Mouse (Mus musculus) stomach, embryonic 15.5 days (tissue): ENCODE measurements around the gene Gstp3. TPM values are rescaled to one million over a fixed set of nuclear protein-coding genes. Genes with fewer than 3 reads are reported as not detected.
A peak's percentile ranks its signal among the peaks of the same experiment; 100 is the strongest.
"Not testable (repeated sequence)": the region's sequence is repeated elsewhere in the genome, so short reads cannot be mapped to it uniquely, and the experiment has no call there.

Source experiments
- ATAC-seq: fragments of 200-750 bp; cut with Nextera tagmentation; 2 replicates; pipeline ENCODE4 v1.8.0; 2017; ENCODE audit warnings: low read depth, moderate number of reproducible peaks, moderate TSS enrichment; ENCODE audit not compliant: insufficient read depth, low FRiP score
- H3K27ac ChIP-seq: fragments of 300-500 bp; sonication (generic); 2 replicates; pipeline ENCODE4 v1.5.1; 2015; ENCODE audit warnings: mild to moderate bottlenecking, inconsistent platforms
- H3K27me3 ChIP-seq: fragments of 300-500 bp; sonication (generic); replicated peaks from 2 replicates; pipeline ENCODE4 v1.6.1; 2015; ENCODE audit warnings: inconsistent platforms
- H3K36me3 ChIP-seq: fragments of 300-500 bp; sonication (generic); 2 replicates; pipeline ENCODE4 v1.6.1; 2015; ENCODE audit warnings: inconsistent platforms
- H3K4me1 ChIP-seq: fragments of 300-500 bp; sonication (generic); 2 replicates; pipeline ENCODE4 v1.6.1; 2015; ENCODE audit warnings: inconsistent platforms
- H3K4me2 ChIP-seq: fragments of 300-500 bp; sonication (generic); 2 replicates; pipeline ENCODE4 v1.6.1; 2015; ENCODE audit warnings: mild to moderate bottlenecking, inconsistent platforms
- H3K4me3 ChIP-seq: fragments of 300-500 bp; sonication (generic); replicated peaks from 2 replicates; pipeline ENCODE4 v1.5.1; 2015; ENCODE audit warnings: inconsistent platforms
- H3K9ac ChIP-seq: fragments of 300-500 bp; sonication (generic); 2 replicates; pipeline ENCODE4 v1.6.1; 2015; ENCODE audit warnings: inconsistent platforms
- H3K9me3 ChIP-seq: fragments of 300-500 bp; sonication (generic); 2 replicates; pipeline ENCODE4 v1.6.1; 2016; ENCODE audit warnings: inconsistent platforms
- WGBS: fragments of 180-500 bp; shearing (Covaris S2); methylation state at CpG from one replicate; pipeline ENCODE4 v1.1.7; 2015; 5-methylcytosine and 5-hydroxymethylcytosine counted together
- polyA plus RNA-seq: library from polyadenylated mRNA; unstranded; fragments of >200 nt; fragmentation: Nextera tagmentation; extraction: Ambion mirVana; gene quantifications from 2 replicates; pipeline ENCODE4 v1.2.1, GENCODE M21; 2015

Gstp3 gene
- polyA plus RNA-seq, 1 experiment from 2014 or later = 7.1 TPM

DNA sequence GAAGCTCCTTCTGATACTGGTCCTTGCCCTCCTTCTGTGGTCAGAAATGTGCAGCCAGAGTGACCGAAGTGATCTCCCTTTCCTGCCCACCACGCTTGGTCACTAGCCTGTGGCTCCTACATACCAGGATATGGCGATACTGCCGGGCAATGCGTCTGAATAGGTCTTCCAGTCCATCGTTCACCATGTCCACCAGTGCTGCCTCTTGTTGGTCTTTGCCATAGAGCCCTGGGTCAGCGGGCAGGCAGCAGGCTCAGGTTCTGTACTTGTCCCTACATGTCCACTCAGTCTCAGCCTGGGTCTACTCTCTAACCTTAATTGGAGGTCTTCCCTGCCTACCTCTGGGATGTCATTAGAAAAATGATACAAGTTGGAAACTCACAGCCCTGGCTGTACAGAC, 1.4 kb downstream of the Gstp3 start:
- WGBS = 91% methylated on average over 7 of the region's 7 CpGs
- Histone ChIP-seq H3K27me3 (no peaks in the 10 kb centered on the region), H3K4me1 (no peaks in the 10 kb centered on the region), H3K4me2 (no peak overlapping the region), H3K9ac (no peak overlapping the region), H3K27ac (no peak overlapping the region), H3K4me3 (no peak overlapping the region), H3K36me3 (no peaks in the 10 kb centered on the region), H3K9me3 (no peaks in the 10 kb centered on the region)
- ATAC-seq = no peak

DNA sequence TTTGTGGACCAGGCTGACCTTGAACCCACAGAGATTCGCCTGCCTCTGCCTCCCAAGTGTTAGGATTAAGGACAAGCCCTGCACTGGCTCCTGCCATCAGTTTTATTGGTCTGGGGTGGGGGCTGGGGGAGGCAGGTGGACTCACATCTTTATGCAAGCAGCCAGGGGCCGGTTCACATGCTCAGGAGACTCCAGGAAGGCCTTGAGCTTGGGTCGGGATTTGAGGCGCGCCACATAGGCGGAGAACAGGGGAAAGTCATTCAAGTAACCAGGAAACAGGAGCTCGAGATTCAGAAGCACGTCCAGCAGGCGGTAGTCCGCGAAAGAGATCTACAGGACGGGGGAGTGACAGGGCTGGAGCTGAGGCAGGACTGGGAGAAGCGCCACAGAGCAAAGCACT, 2.0 kb downstream of the Gstp3 start:
- no peaks in the 10 kb centered on the region for H3K9me3 ChIP-seq
- H3K27me3 ChIP-seq = no peaks in the 10 kb centered on the region
- no peak overlapping the region for H3K27ac ChIP-seq
- no peaks in the 10 kb centered on the region for H3K36me3 ChIP-seq
- no peak overlapping the region for H3K4me2 ChIP-seq
- WGBS = 87% methylated on average over 13 of the region's 13 CpGs
- no peaks in the 10 kb centered on the region for H3K4me1 ChIP-seq
- H3K9ac ChIP-seq = no peak overlapping the region
- ATAC-seq = no peak
- no peak overlapping the region for H3K4me3 ChIP-seq

DNA sequence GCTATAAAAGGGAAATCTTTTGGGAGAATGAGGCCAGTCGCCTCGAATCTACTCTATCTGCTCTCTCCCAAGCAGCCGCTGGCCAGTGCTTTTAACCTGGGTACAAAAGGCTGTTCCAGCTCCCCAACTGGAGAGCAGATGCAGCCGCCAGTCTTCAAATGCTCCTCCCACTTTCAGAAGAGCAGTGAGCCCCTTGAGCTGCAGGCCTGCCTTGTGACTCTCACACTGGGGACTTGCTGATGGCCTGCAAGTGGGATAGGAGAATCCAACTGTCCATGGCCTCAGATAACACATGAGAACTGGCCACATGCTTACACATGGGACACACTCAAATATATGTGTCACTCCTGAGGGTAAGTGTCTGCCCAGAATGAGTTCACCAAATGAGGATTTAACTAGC, 2.6 kb downstream of the Gstp3 start:
- no peak overlapping the region for H3K4me3 ChIP-seq
- WGBS = 58% methylated on average over 4 of the region's 4 CpGs
- no peak overlapping the region for H3K9ac ChIP-seq
- H3K4me2 ChIP-seq = no peak overlapping the region
- H3K27me3 ChIP-seq = no peaks in the 10 kb centered on the region
- no peaks in the 10 kb centered on the region for H3K4me1 ChIP-seq
- ATAC-seq = no peak
- no peaks in the 10 kb centered on the region for H3K9me3 ChIP-seq
- no peaks in the 10 kb centered on the region for H3K36me3 ChIP-seq
- H3K27ac ChIP-seq = no peak overlapping the region

DNA sequence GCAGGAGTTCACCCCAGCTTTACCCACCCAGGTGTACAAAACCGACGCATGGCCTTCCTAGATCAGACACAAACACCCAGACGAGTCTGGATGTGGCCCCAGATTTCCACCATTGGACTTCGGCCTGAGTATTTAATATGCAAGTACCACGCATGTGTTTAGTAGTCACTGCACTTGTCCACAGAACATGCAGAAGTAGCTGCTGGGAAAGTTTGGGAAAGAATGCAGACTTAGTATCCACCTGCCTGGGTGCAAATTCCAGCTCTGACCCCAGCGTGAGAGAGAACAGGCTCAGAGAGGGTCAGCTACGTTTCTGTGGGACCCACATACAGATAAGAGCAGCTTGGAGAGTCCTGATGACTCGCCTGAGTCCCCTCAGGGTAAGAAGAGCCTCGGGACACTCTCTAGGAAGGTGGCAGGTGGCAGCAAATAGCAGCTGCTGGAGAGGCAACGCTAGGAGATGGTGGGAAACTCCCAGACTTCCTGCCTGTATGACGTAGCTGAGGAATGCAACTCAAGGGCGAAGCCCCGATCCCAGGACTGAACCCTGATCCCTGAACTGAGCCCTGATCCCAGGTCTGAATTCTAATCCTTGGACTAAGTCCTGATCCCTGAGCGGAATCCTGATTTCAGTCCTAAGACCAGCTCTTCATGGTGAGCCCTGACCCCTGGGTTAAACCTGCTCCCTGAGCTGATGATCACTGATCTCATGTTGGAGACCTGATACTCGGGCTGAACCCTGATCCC, 3.2 kb downstream of the Gstp3 start:
- no peak for ATAC-seq
- Histone ChIP-seq H3K9me3 (no peaks in the 10 kb centered on the region), H3K27ac (no peak overlapping the region), H3K27me3 (no peaks in the 10 kb centered on the region), H3K4me3 (no peak overlapping the region), H3K9ac (no peak overlapping the region), H3K4me2 (no peak overlapping the region), H3K36me3 (no peaks in the 10 kb centered on the region), H3K4me1 (no peaks in the 10 kb centered on the region)
- 48% methylated on average over 15 of the region's 15 CpGs for WGBS

DNA sequence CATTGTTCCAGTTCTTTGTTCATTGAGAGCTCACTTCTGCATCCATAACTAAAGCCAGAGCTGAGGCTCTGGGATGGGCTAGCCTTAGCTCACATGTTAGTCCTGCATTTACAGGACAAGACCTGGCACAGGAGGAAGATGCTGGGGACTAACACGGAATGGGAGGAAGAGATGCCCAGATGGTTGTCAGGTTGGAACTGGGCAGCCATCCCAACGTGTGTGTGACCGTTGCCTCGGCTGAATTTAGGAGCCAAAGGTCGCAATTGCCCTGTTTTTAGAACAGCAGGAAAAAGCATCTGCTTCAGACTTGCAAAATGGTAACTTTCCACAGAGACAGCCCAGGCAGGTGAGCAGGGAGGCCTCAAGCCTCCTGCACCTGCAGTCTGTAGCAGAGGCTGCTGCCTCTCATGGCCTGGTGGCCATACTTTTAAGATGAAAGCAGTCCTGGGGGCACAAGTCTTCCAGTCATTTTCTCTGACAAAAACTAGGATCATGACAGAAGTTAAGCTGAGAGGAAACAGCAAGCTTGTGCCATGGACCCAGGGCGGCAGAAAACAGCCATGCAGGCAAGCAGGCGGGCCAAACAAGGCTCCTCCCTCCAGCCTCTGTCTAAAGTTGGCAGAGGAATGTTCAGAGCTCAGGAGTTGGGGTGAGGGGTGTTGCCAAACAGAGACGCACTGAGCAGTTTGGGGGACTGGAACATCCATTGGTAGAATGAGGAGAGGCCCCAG, 4.0 kb downstream of the Gstp3 start:
- no peak overlapping the region for H3K4me2 ChIP-seq
- H3K4me3 ChIP-seq = no peak overlapping the region
- ATAC-seq = no peak
- no peaks in the 10 kb centered on the region for H3K4me1 ChIP-seq
- H3K27ac ChIP-seq = no peak overlapping the region
- WGBS = 61% methylated on average over 8 of the region's 8 CpGs
- H3K9ac ChIP-seq = no peak overlapping the region
- H3K36me3 ChIP-seq = no peaks in the 10 kb centered on the region
- H3K27me3 ChIP-seq = no peaks in the 10 kb centered on the region
- H3K9me3 ChIP-seq = no peaks in the 10 kb centered on the region

DNA sequence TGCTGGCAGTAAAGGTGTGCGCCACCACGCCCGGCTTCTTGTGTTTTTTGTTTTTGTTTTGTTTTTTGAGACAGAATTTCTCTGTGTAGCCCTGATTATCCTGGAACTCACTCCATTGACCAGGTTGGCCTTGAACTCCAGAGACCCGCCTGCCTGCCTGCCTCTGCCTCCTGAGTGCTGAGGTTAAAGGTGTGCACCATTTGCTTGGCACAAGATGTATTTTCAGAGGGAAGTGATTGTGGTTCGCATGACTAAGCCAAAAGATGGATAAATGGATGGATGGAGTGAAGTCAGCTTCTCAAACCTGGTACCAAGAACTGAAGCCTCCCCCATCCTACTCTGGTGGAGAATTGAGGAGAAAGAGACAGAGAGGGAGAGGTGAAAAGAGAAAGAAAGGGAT, 4.8 kb downstream of the Gstp3 start:
- WGBS = 83% methylated on average over 5 of the region's 5 CpGs
- Histone ChIP-seq H3K9me3 (no peaks in the 10 kb centered on the region), H3K4me3 (no peak overlapping the region), H3K4me2 (no peak overlapping the region), H3K27me3 (no peaks in the 10 kb centered on the region), H3K4me1 (no peaks in the 10 kb centered on the region), H3K27ac (no peak overlapping the region), H3K36me3 (no peaks in the 10 kb centered on the region), H3K9ac (no peak overlapping the region)
- ATAC-seq = no peak

DNA sequence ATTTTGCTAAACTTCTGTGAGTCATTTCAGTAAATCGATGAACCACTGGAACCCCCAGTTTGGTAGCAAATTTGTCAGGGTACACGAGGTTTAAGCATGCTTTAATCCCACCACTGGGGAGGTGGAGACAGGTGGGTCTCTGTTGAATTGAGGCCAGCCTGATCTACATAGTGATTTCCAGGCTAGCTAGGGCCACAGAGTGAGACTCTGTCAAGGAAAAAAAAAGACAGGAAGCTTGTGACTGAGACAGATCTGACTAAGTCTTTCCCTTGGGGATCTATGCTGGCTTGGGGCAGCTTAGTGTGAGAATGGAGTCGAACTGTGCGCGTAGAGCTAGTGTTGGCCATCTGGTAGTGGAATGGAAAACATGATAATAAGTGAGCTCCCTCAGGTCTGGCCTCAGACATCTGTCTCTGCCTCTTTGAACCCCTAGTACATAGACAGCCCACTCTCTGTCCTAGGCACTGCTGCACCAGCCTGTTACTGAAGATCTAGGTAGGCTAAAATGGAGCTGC, 6.8 kb downstream of the Gstp3 start:
- Histone ChIP-seq H3K27ac (no peak overlapping the region), H3K9ac (no peak overlapping the region), H3K4me2 (no peak overlapping the region), H3K27me3 (no peaks in the 10 kb centered on the region), H3K4me1 (no peaks in the 10 kb centered on the region), H3K4me3 (no peak overlapping the region), H3K36me3 (no peaks in the 10 kb centered on the region), H3K9me3 (no peaks in the 10 kb centered on the region)
- ATAC-seq = no peak
- WGBS = 69% methylated on average over 5 of the region's 5 CpGs

DNA sequence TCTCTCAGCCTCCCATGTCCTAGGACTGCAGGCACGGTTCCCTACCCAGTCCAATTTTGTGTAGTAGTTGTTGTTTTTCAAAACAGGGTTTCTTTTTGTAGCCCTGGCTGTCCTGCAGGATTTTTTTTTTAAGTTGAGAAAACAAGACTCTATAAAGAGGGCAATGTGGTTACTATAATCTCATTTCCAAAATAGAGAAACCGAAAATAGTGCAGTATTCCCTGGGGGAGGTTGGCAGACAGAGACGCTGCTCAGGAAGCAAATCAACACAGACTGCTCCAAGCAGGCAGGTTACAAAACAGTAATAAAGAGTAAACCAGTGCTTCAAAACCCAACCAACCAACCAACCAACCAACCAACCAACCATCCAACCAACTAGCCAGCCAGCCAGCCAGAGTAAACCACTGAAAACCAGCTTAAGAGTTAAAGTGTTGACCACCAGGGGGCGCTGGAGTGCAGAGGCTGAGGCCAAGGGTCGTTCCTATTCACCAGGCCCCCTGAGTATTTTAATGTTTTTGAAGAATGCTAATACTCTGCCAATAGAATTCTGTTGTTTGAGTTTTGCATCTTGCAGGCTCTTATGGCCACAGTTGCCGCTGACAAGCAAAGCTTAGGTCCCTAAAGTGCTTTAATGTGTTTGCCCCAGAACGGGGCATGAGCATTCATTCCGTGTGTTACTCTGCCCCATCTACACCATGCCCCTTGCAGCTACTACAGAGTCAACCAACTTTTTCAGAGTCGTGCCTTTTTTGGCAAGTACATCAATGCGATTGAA, 7.4 kb downstream of the Gstp3 start:
- no peak overlapping the region for H3K4me3 ChIP-seq
- 54% methylated on average over 10 of the region's 10 CpGs for WGBS
- ATAC-seq = no peak
- H3K36me3 ChIP-seq = no peaks in the 10 kb centered on the region
- H3K27ac ChIP-seq = no peak overlapping the region
- H3K9me3 ChIP-seq = no peaks in the 10 kb centered on the region
- H3K4me2 ChIP-seq = no peak overlapping the region
- H3K27me3 ChIP-seq = no peaks in the 10 kb centered on the region
- H3K9ac ChIP-seq = no peak overlapping the region
- 0 out of 2 replicates have a peak, but pooled peaks cover 4% of the 10 kb centered on the region for H3K4me1 ChIP-seq

DNA sequence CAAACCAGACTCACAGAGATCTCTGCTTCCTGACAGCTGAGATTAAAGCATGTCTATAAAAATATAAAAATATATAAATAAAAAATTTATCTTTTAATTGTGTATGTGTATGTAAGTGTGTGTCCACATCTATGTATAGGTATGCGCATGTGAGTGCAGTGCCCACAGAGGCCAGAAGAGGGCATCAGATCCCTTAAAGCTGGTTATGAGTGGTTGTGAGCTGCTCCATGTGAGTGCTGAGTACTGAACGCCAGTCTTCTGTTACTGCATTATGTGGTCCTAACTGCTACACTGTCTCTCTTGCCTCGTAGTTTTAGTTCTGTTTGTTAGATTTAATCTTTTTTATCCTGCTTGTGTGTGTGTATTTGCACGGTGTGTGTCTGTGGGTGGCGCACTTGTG, 8.4 kb downstream of the Gstp3 start:
- 93% methylated on average over 5 of the region's 5 CpGs for WGBS

DNA sequence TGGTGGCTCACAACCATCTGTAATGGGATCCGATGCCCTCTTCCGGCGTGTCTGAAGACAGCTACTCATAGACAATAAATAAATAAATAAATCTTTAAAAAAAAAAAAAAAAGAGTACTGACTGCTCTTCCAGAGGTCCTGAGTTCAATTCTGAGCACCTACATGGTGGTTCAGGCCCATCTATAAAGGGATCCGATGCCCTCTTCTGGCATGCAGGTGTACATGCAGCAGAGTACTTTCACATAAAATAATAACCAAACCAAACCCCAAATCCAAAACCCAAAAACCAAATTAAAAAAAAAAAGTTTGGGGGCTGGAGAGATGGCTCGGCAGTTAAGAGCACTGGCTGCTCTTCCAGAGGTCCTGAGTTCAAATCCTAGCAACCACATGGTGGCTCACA, 10.3 kb downstream of the Gstp3 start:
- ATAC-seq, H3K36me3 ChIP-seq, H3K27me3 ChIP-seq, H3K9me3 ChIP-seq, H3K9ac ChIP-seq, H3K4me2 ChIP-seq, H3K4me3 ChIP-seq, H3K27ac ChIP-seq: not testable (repeated sequence)
- WGBS = 82% methylated on average over 5 of the region's 5 CpGs
- H3K4me1 ChIP-seq = peaks cover 13% of the 10 kb centered on the region

More for the DNA sequence above, 8.4 kb downstream of the Gstp3 start:
- no peak overlapping the region for H3K9ac ChIP-seq
- no peak overlapping the region for H3K27ac ChIP-seq
- no peak overlapping the region for H3K4me2 ChIP-seq
- H3K36me3 ChIP-seq = no peaks in the 10 kb centered on the region
- no peaks in the 10 kb centered on the region for H3K9me3 ChIP-seq
- H3K4me1 ChIP-seq = peaks cover 8% of the 10 kb centered on the region; the same call in 1 of the 2 replicates
- ATAC-seq = no peak
- H3K27me3 ChIP-seq = no peaks in the 10 kb centered on the region
- no peak overlapping the region for H3K4me3 ChIP-seq

DNA sequence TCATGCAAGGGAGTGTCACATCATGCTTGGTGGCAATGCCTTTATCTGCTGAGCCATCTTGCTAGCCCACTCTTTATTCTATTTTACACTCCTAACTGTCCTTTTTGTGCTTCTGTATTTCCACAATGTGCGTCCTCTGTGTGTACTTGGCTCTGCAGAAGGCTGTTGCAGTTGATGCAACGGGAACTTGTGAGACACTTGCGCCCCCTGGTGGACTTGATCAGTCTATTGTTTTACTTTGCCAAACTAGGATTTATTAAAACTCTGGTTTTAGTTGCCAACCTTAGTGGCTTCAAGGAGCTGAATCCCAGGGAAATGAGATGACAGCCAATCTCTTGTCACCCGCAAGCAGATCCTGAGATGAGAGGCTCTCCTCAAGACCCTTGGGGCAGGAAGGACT, 11.5 kb downstream of the Gstp3 start:
- Histone ChIP-seq H3K9ac (no peak overlapping the region), H3K36me3 (no peaks in the 10 kb centered on the region), H3K4me2 (no peak overlapping the region), H3K4me1 (peaks cover 13% of the 10 kb centered on the region), H3K4me3 (no peak overlapping the region), H3K27ac (peak overlapping the region; percentile 93; the same call in 1 of the 2 replicates), H3K9me3 (no peaks in the 10 kb centered on the region), H3K27me3 (no peaks in the 10 kb centered on the region)
- no peak for ATAC-seq
- 20% methylated on average over 4 of the region's 4 CpGs for WGBS

DNA sequence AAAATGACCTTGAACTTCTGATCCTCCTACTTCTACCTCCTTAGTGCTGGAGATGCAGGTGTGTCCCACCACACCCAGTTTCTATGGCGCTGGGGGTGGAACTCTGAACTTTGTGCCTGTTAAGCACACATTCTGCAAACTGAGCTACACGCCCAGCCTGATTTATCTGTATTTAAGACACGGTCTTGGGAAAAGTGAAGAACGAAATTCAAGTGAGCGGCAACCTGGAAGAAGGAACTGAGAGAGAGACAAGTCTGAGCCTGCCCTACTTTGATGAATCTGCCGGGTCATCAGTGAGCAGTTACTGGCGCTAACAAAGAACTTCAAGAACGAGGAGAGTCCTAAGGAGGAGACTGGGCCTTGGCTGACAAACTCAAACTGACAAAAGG, 12.5 kb downstream of the Gstp3 start:
- Histone ChIP-seq H3K4me2 (0 out of 2 replicates have a peak overlapping the region, but pooled peaks have one; percentile 3), H3K9ac (no peak overlapping the region), H3K4me3 (no peak overlapping the region), H3K9me3 (no peaks in the 10 kb centered on the region), H3K27ac (peak overlapping the region; percentile 93), H3K4me1 (peaks cover 13% of the 10 kb centered on the region), H3K27me3 (no peaks in the 10 kb centered on the region), H3K36me3 (no peaks in the 10 kb centered on the region)
- ATAC-seq = peak; percentile 86
- 60% methylated on average over 8 of the region's 8 CpGs for WGBS
